Mouse (Mus musculus): Measurements from ENCODE around the gene Rnf182. TPM values are rescaled to one million over a fixed set of nuclear protein-coding genes. Genes with fewer than 3 reads are reported as not detected.

The Rnf182 gene
- polyA plus RNA-seq, 1 experiment from 2014 or later: not detected

DNA sequence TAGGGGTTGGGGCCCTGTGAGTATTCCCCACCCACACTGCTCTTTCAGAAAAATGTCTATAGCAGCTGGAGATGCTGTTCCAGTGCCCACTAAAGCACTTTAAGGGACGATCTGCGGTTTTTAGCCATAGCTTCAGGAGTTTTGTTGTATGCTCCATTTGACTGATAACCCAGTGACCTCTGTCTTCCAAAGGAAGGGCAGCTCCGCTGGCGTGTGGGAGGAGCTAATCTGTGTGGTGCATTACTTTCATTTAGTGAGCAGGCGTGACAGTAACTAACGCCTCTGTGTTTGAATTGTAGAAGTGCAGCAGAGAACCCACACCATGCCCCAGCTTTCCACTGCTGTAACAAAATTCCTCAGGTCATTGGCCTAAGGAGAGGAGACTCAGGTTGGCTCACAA is 38.6 kb downstream of the Rnf182 start:
- H3K36me3 ChIP-seq (replicated peaks): no peaks in the 10 kb centered on the region
- no peak for ATAC-seq (ENCODE audit: insufficient read depth)
- H3K4me3 ChIP-seq (replicated peaks): no peak overlapping the region
- H3K27me3 ChIP-seq: no peaks in the 10 kb centered on the region
- no peaks in the 10 kb centered on the region for H3K9me3 ChIP-seq (replicated peaks)
- no peak overlapping the region for H3K27ac ChIP-seq (replicated peaks)
- no peak overlapping the region for H3K4me2 ChIP-seq
- WGBS (ENCODE audit: insufficient replicate concordance): 55% methylated on average over 6 of the region's 6 CpGs
- no peak overlapping the region for H3K9ac ChIP-seq
- H3K4me1 ChIP-seq (replicated peaks): no peaks in the 10 kb centered on the region

DNA sequence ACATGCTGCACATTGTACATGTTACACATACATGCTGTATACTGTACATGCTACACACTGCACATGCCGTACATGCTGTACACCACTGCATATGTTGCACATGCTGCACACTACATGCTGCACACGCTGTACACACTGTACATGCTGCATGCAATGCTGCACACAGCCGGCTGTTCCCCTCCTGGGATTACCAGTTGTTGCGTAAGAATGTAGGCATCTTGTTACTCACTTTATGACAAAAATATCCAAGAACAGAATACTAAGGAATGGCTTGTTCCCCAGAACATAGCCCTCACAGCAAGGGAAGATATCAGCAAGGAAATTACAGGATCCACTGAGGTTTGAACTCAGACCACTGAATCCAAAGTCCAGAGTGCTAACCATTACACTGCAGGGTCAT is 47.7 kb downstream of the Rnf182 start:
- no peaks in the 10 kb centered on the region for H3K9me3 ChIP-seq (replicated peaks)
- WGBS (ENCODE audit: insufficient replicate concordance): 72% methylated on average over 4 of the region's 4 CpGs
- H3K4me3 ChIP-seq (replicated peaks): no peak overlapping the region
- H3K27ac ChIP-seq (replicated peaks): no peak overlapping the region
- no peak for ATAC-seq (ENCODE audit: insufficient read depth)
- no peak overlapping the region for H3K4me2 ChIP-seq
- no peaks in the 10 kb centered on the region for H3K4me1 ChIP-seq (replicated peaks)
- no peaks in the 10 kb centered on the region for H3K36me3 ChIP-seq (replicated peaks)
- H3K9ac ChIP-seq: no peak overlapping the region
- no peaks in the 10 kb centered on the region for H3K27me3 ChIP-seq

GRCm38 (mm10) chr13:43666130-43666529 is 50.6 kb downstream of the Rnf182 start:
- Histone ChIP-seq H3K4me2 (no peak overlapping the region), H3K9ac (no peak overlapping the region), H3K27ac (replicated peaks) (no peak overlapping the region), H3K4me3 (replicated peaks) (no peak overlapping the region), H3K9me3 (replicated peaks) (no peaks in the 10 kb centered on the region), H3K4me1 (replicated peaks) (no peaks in the 10 kb centered on the region), H3K36me3 (replicated peaks) (no peaks in the 10 kb centered on the region), H3K27me3 (no peaks in the 10 kb centered on the region)
- WGBS (ENCODE audit: insufficient replicate concordance): 76% methylated on average over 12 of the region's 12 CpGs
- no peak for ATAC-seq (ENCODE audit: insufficient read depth)

GRCm38 (mm10) chr13:43666920-43667319 is 51.4 kb downstream of the Rnf182 start:
- 17% methylated on average over 6 of the region's 6 CpGs for WGBS (ENCODE audit: insufficient replicate concordance)
- Histone ChIP-seq H3K36me3 (replicated peaks) (no peaks in the 10 kb centered on the region), H3K4me3 (replicated peaks) (no peak overlapping the region), H3K4me2 (no peak overlapping the region), H3K4me1 (replicated peaks) (no peaks in the 10 kb centered on the region), H3K9me3 (replicated peaks) (no peaks in the 10 kb centered on the region), H3K27ac (replicated peaks) (no peak overlapping the region), H3K27me3 (no peaks in the 10 kb centered on the region), H3K9ac (no peak overlapping the region)
- ATAC-seq (ENCODE audit: insufficient read depth): no peak

DNA sequence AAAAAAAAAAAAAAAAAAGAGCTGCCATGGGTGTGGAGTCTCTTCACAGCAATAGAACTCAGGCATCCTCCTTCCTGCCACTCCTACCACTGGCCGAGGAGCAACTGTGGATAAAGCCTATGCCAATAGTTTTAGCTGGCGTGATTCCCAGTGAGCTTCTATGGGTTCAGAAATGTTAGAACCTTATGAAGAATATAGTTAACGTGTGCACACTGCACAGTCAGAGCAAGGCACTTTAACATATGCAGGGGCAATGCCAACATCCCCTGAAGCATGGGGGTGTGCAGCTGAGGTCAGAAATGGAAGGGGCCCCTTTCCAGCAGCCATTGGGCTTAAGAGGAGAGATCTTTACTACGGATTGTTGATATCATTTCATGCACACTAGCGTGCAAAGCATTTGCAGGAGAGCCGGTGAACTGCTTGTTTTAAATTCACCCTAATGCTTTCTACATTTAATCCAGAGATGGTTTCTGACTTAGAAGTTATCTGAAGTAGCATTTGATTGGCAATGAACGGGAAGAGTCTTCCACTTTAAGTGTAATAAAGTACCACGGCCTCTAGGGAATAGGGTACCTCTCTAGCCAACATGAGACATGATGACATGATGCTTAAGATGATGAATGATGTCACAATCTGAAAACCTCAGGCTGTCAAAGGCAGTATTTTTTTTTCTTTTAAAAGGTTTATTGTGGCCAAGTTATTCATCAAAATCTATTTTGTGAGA is 61.8 kb downstream of the Rnf182 start:
- WGBS (ENCODE audit: insufficient replicate concordance): 67% methylated on average over 8 of the region's 8 CpGs
- Histone ChIP-seq H3K4me2 (no peak overlapping the region), H3K9ac (no peak overlapping the region), H3K27ac (replicated peaks) (no peak overlapping the region), H3K9me3 (replicated peaks) (no peaks in the 10 kb centered on the region), H3K4me1 (replicated peaks) (no peaks in the 10 kb centered on the region), H3K36me3 (replicated peaks) (no peaks in the 10 kb centered on the region), H3K4me3 (replicated peaks) (no peak overlapping the region), H3K27me3 (no peaks in the 10 kb centered on the region)
- no peak for ATAC-seq (ENCODE audit: insufficient read depth)

DNA sequence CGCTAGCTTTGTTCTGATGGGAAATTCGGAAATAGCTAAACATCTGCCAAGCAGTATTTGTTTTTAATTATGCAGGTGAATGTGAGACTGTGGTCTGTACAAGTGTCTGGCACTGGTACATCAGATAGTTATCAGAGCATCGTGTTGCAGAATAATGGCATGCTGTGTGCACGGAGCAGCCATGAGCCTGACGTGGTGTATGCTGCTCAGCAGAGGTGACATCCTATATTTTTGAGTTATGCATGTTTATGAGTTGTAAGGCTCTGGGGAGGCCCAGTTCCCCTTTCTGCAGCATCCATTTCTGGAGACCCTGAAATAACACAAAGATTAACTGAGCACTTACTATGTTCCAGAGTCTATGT is 62.4 kb downstream of the Rnf182 start:
- H3K4me1 ChIP-seq (replicated peaks): no peaks in the 10 kb centered on the region
- H3K27me3 ChIP-seq: no peaks in the 10 kb centered on the region
- WGBS (ENCODE audit: insufficient replicate concordance): 66% methylated on average over 5 of the region's 5 CpGs
- H3K9ac ChIP-seq: no peak overlapping the region
- H3K4me3 ChIP-seq (replicated peaks): no peak overlapping the region
- ATAC-seq (ENCODE audit: insufficient read depth): no peak
- no peak overlapping the region for H3K4me2 ChIP-seq
- H3K9me3 ChIP-seq (replicated peaks): no peaks in the 10 kb centered on the region
- H3K27ac ChIP-seq (replicated peaks): no peak overlapping the region
- no peaks in the 10 kb centered on the region for H3K36me3 ChIP-seq (replicated peaks)

GRCm38 (mm10) chr13:43684499-43684994 is 69.0 kb downstream of the Rnf182 start:
- 32% methylated on average over 8 of the region's 8 CpGs for WGBS (ENCODE audit: insufficient replicate concordance)
- Histone ChIP-seq H3K4me2 (no peak overlapping the region), H3K9ac (no peak overlapping the region), H3K4me1 (replicated peaks) (no peaks in the 10 kb centered on the region), H3K4me3 (replicated peaks) (no peak overlapping the region), H3K36me3 (replicated peaks) (no peaks in the 10 kb centered on the region), H3K9me3 (replicated peaks) (no peaks in the 10 kb centered on the region), H3K27me3 (no peaks in the 10 kb centered on the region), H3K27ac (replicated peaks) (no peak overlapping the region)
- ATAC-seq (ENCODE audit: insufficient read depth): no peak

DNA sequence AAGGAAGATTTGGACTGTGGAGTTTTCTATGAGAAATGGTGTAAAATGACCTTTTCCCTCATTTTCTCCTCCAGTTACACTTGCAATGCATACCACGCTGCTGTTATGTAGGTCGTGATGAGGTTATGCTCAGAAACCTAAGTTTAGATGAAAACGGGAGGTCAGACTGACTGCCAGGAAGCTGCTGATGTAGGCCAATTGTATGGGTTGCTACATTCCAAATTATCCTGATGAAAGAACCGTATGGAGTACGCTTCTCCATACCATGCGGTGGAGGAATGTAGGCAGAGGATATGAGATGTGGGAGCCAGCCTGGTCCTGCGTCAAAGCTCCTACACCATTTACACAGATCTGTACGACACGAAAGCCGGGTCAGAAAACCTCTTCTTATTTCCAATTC is 72.6 kb downstream of the Rnf182 start:
- Histone ChIP-seq H3K9me3 (replicated peaks) (no peaks in the 10 kb centered on the region), H3K4me1 (replicated peaks) (no peaks in the 10 kb centered on the region), H3K4me3 (replicated peaks) (no peak overlapping the region), H3K27ac (replicated peaks) (no peak overlapping the region), H3K36me3 (replicated peaks) (no peaks in the 10 kb centered on the region), H3K9ac (no peak overlapping the region), H3K27me3 (no peaks in the 10 kb centered on the region), H3K4me2 (no peak overlapping the region)
- ATAC-seq (ENCODE audit: insufficient read depth): no peak
- 73% methylated on average over 10 of the region's 10 CpGs for WGBS (ENCODE audit: insufficient replicate concordance)

DNA sequence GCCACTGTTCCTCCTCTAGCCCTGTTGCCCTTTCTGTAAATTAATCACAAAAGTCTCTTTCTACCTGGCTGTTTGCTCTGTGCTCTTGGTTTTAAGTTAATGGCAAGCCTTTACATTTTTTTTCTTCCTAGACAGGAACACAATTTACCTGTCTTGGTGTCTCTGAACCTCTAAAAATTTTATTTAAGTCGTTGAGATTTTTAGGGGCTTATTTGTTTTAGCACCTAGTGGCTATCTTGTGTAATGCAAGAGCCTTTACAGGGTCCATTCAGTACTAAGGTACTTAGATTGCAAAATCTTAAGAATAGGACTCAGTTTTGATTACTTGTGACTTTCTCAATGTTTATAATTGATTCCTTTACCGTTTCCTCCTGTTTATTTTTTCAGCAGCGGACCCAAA is 76.2 kb downstream of the Rnf182 start:
- WGBS (ENCODE audit: insufficient replicate concordance): 50% methylated on average over 3 of the region's 3 CpGs
- Histone ChIP-seq H3K27ac (replicated peaks) (no peak overlapping the region), H3K36me3 (replicated peaks) (no peaks in the 10 kb centered on the region), H3K4me1 (replicated peaks) (no peaks in the 10 kb centered on the region), H3K9ac (no peak overlapping the region), H3K4me3 (replicated peaks) (no peak overlapping the region), H3K9me3 (replicated peaks) (no peaks in the 10 kb centered on the region), H3K4me2 (no peak overlapping the region), H3K27me3 (no peaks in the 10 kb centered on the region)
- no peak for ATAC-seq (ENCODE audit: insufficient read depth)

- Histone ChIP-seq H3K9me3 (replicated peaks) (no peaks in the 10 kb centered on the region), H3K27ac (replicated peaks) (no peak overlapping the region), H3K4me1 (replicated peaks) (no peaks in the 10 kb centered on the region), H3K9ac (no peak overlapping the region), H3K36me3 (replicated peaks) (no peaks in the 10 kb centered on the region), H3K4me2 (no peak overlapping the region), H3K4me3 (replicated peaks) (no peak overlapping the region), H3K27me3 (no peaks in the 10 kb centered on the region)
- no peak for ATAC-seq (ENCODE audit: insufficient read depth)
Observed at GRCm38 (mm10) chr13:43695521-43695920, 80.0 kb downstream of the Rnf182 start.

DNA sequence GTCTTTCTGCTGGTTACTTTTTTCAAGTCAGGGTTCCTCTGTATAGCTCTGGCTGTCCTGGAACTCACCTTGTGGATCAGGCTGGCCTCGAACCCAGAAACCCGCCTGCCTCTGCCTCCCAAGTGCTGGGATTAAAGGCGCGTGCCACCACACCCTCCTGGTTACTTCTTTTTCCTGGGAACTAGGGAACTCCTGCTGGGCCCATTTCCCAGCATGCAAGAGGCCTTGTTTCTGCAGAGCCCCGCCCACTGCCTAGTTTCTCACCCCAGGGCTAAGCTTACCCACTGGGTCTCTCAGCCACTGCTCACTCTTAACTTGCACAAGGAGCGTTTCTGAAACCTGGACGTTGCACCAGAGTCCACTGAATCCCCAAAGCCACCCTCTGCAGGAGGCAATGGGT is 80.5 kb downstream of the Rnf182 start:
- H3K27ac ChIP-seq (replicated peaks): no peak overlapping the region
- no peaks in the 10 kb centered on the region for H3K9me3 ChIP-seq (replicated peaks)
- WGBS (ENCODE audit: insufficient replicate concordance): 65% methylated on average over 7 of the region's 7 CpGs
- H3K4me3 ChIP-seq (replicated peaks): no peak overlapping the region
- no peak overlapping the region for H3K4me2 ChIP-seq
- H3K36me3 ChIP-seq (replicated peaks): no peaks in the 10 kb centered on the region
- no peak for ATAC-seq (ENCODE audit: insufficient read depth)
- H3K27me3 ChIP-seq: no peaks in the 10 kb centered on the region
- no peaks in the 10 kb centered on the region for H3K4me1 ChIP-seq (replicated peaks)
- no peak overlapping the region for H3K9ac ChIP-seq

DNA sequence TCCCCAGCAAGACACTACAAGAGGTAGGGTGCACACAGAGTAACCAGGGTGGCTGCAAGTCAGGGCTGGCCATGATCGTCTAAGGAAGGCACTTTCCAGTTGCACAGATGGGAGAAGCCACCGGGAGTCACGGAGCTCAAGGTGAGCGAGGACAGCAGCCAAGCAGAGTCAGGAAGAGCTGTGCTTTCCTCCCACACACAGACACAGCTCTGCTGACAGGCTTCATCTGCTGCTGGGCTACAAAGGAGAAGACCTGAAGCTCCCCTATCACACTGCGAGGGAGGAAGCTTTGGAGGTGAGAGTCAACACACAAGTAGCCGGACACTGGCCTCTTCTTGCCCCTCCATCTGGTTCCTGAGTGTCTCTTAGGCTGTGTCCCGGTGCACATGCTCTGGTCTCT is 83.0 kb downstream of the Rnf182 start:
- H3K27ac ChIP-seq (replicated peaks): no peak overlapping the region
- H3K4me2 ChIP-seq: no peak overlapping the region
- no peaks in the 10 kb centered on the region for H3K9me3 ChIP-seq (replicated peaks)
- H3K4me1 ChIP-seq (replicated peaks): no peaks in the 10 kb centered on the region
- H3K36me3 ChIP-seq (replicated peaks): no peaks in the 10 kb centered on the region
- ATAC-seq (ENCODE audit: insufficient read depth): no peak
- no peaks in the 10 kb centered on the region for H3K27me3 ChIP-seq
- no peak overlapping the region for H3K4me3 ChIP-seq (replicated peaks)
- H3K9ac ChIP-seq: no peak overlapping the region
- 53% methylated on average over 7 of the region's 7 CpGs for WGBS (ENCODE audit: insufficient replicate concordance)
